Mouse (Mus musculus): ENCODE measurements around the gene Scp2. TPM values are rescaled to one million over a fixed set of nuclear protein-coding genes. Genes with fewer than 3 reads are reported as not detected.
A peak's percentile ranks its signal among the peaks of the same experiment; 100 is the strongest.

Scp2 gene
- polyA plus RNA-seq, 1 experiment from 2014 or later = 201 TPM

GRCm38 (mm10) chr4:108030888-108031501 lies 113.8 kb downstream of the Scp2 start:
- H3K9ac ChIP-seq (replicated peaks; ENCODE audit: low read depth, low read length) = 0 out of 2 replicates have a peak overlapping the region, but pooled peaks have one; percentile 10
- ATAC-seq (ENCODE audit: insufficient number of reproducible peaks, insufficient read depth, low FRiP score, low read depth) = no peak
- H3K36me3 ChIP-seq (ENCODE audit: control insufficient read depth, insufficient read depth, low read length) = no peaks in the 10 kb centered on the region
- H3K27ac ChIP-seq (ENCODE audit: low read length) = no peak overlapping the region
- H3K4me2 ChIP-seq (replicated peaks; ENCODE audit: low read depth, low read length) = peak overlapping the region; percentile 100
- WGBS = 5% methylated on average over 22 of the region's 22 CpGs
- peak overlapping the region; percentile 54 for H3K4me3 ChIP-seq (ENCODE audit: low read depth, low read length)
- H3K9me3 ChIP-seq (ENCODE audit: control insufficient read depth, low read depth, low read length) = no peaks in the 10 kb centered on the region
- peaks cover 15% of the 10 kb centered on the region; the same call in 1 of the 2 replicates for H3K27me3 ChIP-seq (ENCODE audit: control insufficient read depth, insufficient read depth, low read length)
- H3K4me1 ChIP-seq (ENCODE audit: control insufficient read depth, insufficient read depth, low read length) = 0 out of 2 replicates have a peak, but pooled peaks cover 6% of the 10 kb centered on the region

- Histone ChIP-seq H3K27ac (ENCODE audit: low read length) (no peak overlapping the region), H3K36me3 (ENCODE audit: control insufficient read depth, insufficient read depth, low read length) (no peaks in the 10 kb centered on the region), H3K9me3 (ENCODE audit: control insufficient read depth, low read depth, low read length) (no peaks in the 10 kb centered on the region), H3K4me3 (ENCODE audit: low read depth, low read length) (no peak overlapping the region), H3K9ac (replicated peaks; ENCODE audit: low read depth, low read length) (no peak overlapping the region), H3K27me3 (ENCODE audit: control insufficient read depth, insufficient read depth, low read length) (peaks cover 8% of the 10 kb centered on the region; the same call in 1 of the 2 replicates), H3K4me1 (ENCODE audit: control insufficient read depth, insufficient read depth, low read length) (0 out of 2 replicates have a peak, but pooled peaks cover 6% of the 10 kb centered on the region), H3K4me2 (replicated peaks; ENCODE audit: low read depth, low read length) (no peak overlapping the region)
- 32% methylated on average over 3 of the region's 3 CpGs for WGBS
- no peak for ATAC-seq (ENCODE audit: insufficient number of reproducible peaks, insufficient read depth, low FRiP score, low read depth)
These were observed 118.6 kb downstream of the Scp2 start for GRCm38 (mm10) chr4:108026193-108026592.

- WGBS = 3% methylated on average over 10 of the region's 10 CpGs
- H3K4me2 ChIP-seq (replicated peaks; ENCODE audit: low read depth, low read length) = 0 out of 2 replicates have a peak overlapping the region, but pooled peaks have one; percentile 10
- peak; percentile 82 for ATAC-seq (ENCODE audit: insufficient number of reproducible peaks, insufficient read depth, low FRiP score, low read depth)
- peaks cover under 1% of the 10 kb centered on the region; the same call in 1 of the 2 replicates for H3K27me3 ChIP-seq (ENCODE audit: control insufficient read depth, insufficient read depth, low read length)
- no peaks in the 10 kb centered on the region for H3K4me1 ChIP-seq (ENCODE audit: control insufficient read depth, insufficient read depth, low read length)
- no peak overlapping the region for H3K9ac ChIP-seq (replicated peaks; ENCODE audit: low read depth, low read length)
- no peak overlapping the region for H3K4me3 ChIP-seq (ENCODE audit: low read depth, low read length)
- H3K36me3 ChIP-seq (ENCODE audit: control insufficient read depth, insufficient read depth, low read length) = no peaks in the 10 kb centered on the region
- H3K27ac ChIP-seq (ENCODE audit: low read length) = no peak overlapping the region
- no peaks in the 10 kb centered on the region; the same call in 1 of the 2 replicates for H3K9me3 ChIP-seq (ENCODE audit: control insufficient read depth, low read depth, low read length)
These were observed 119.5 kb downstream of the Scp2 start for GRCm38 (mm10) chr4:108025269-108025668.

- H3K4me1 ChIP-seq (ENCODE audit: control insufficient read depth, insufficient read depth, low read length) = no peaks in the 10 kb centered on the region
- WGBS = 60% methylated on average over 5 of the region's 5 CpGs
- no peak overlapping the region for H3K4me2 ChIP-seq (replicated peaks; ENCODE audit: low read depth, low read length)
- H3K27ac ChIP-seq (ENCODE audit: low read length) = no peak overlapping the region
- no peaks in the 10 kb centered on the region for H3K36me3 ChIP-seq (ENCODE audit: control insufficient read depth, insufficient read depth, low read length)
- no peaks in the 10 kb centered on the region; the same call in 1 of the 2 replicates for H3K9me3 ChIP-seq (ENCODE audit: control insufficient read depth, low read depth, low read length)
- H3K9ac ChIP-seq (replicated peaks; ENCODE audit: low read depth, low read length) = no peak overlapping the region
- no peak for ATAC-seq (ENCODE audit: insufficient number of reproducible peaks, insufficient read depth, low FRiP score, low read depth)
- H3K4me3 ChIP-seq (ENCODE audit: low read depth, low read length) = no peak overlapping the region
- no peaks in the 10 kb centered on the region for H3K27me3 ChIP-seq (ENCODE audit: control insufficient read depth, insufficient read depth, low read length)
These were observed 120.2 kb downstream of the Scp2 start for GRCm38 (mm10) chr4:108024641-108025040.

- no peak overlapping the region for H3K4me2 ChIP-seq (replicated peaks; ENCODE audit: low read depth, low read length)
- H3K36me3 ChIP-seq (ENCODE audit: control insufficient read depth, insufficient read depth, low read length) = no peaks in the 10 kb centered on the region
- H3K4me1 ChIP-seq (ENCODE audit: control insufficient read depth, insufficient read depth, low read length) = no peaks in the 10 kb centered on the region
- 81% methylated on average over 4 of the region's 4 CpGs for WGBS
- no peaks in the 10 kb centered on the region; the same call in 1 of the 2 replicates for H3K9me3 ChIP-seq (ENCODE audit: control insufficient read depth, low read depth, low read length)
- no peak overlapping the region for H3K9ac ChIP-seq (replicated peaks; ENCODE audit: low read depth, low read length)
- no peak overlapping the region for H3K27ac ChIP-seq (ENCODE audit: low read length)
- ATAC-seq (ENCODE audit: insufficient number of reproducible peaks, insufficient read depth, low FRiP score, low read depth) = no peak
- H3K27me3 ChIP-seq (ENCODE audit: control insufficient read depth, insufficient read depth, low read length) = no peaks in the 10 kb centered on the region
- H3K4me3 ChIP-seq (ENCODE audit: low read depth, low read length) = no peak overlapping the region
These were observed 121.6 kb downstream of the Scp2 start for GRCm38 (mm10) chr4:108023186-108023585.

GRCm38 (mm10) chr4:108020178-108020577 lies 124.6 kb downstream of the Scp2 start:
- Histone ChIP-seq H3K4me2 (replicated peaks; ENCODE audit: low read depth, low read length) (no peak overlapping the region), H3K9ac (replicated peaks; ENCODE audit: low read depth, low read length) (no peak overlapping the region), H3K9me3 (ENCODE audit: control insufficient read depth, low read depth, low read length) (no peaks in the 10 kb centered on the region; the same call in 1 of the 2 replicates), H3K27me3 (ENCODE audit: control insufficient read depth, insufficient read depth, low read length) (no peaks in the 10 kb centered on the region), H3K27ac (ENCODE audit: low read length) (no peak overlapping the region), H3K4me1 (ENCODE audit: control insufficient read depth, insufficient read depth, low read length) (no peaks in the 10 kb centered on the region), H3K36me3 (ENCODE audit: control insufficient read depth, insufficient read depth, low read length) (no peaks in the 10 kb centered on the region), H3K4me3 (ENCODE audit: low read depth, low read length) (no peak overlapping the region)
- 85% methylated on average over 6 of the region's 6 CpGs for WGBS
- ATAC-seq (ENCODE audit: insufficient number of reproducible peaks, insufficient read depth, low FRiP score, low read depth) = no peak

GRCm38 (mm10) chr4:108018961-108019921 lies 125.6 kb downstream of the Scp2 start:
- no peaks in the 10 kb centered on the region for H3K36me3 ChIP-seq (ENCODE audit: control insufficient read depth, insufficient read depth, low read length)
- WGBS = 44% methylated on average over 14 of the region's 14 CpGs
- no peak overlapping the region for H3K27ac ChIP-seq (ENCODE audit: low read length)
- H3K4me1 ChIP-seq (ENCODE audit: control insufficient read depth, insufficient read depth, low read length) = no peaks in the 10 kb centered on the region
- no peak overlapping the region for H3K9ac ChIP-seq (replicated peaks; ENCODE audit: low read depth, low read length)
- H3K4me3 ChIP-seq (ENCODE audit: low read depth, low read length) = no peak overlapping the region
- H3K9me3 ChIP-seq (ENCODE audit: control insufficient read depth, low read depth, low read length) = no peaks in the 10 kb centered on the region; the same call in 1 of the 2 replicates
- no peaks in the 10 kb centered on the region for H3K27me3 ChIP-seq (ENCODE audit: control insufficient read depth, insufficient read depth, low read length)
- ATAC-seq (ENCODE audit: insufficient number of reproducible peaks, insufficient read depth, low FRiP score, low read depth) = no peak
- no peak overlapping the region for H3K4me2 ChIP-seq (replicated peaks; ENCODE audit: low read depth, low read length)

GRCm38 (mm10) chr4:108018241-108018923 lies 126.4 kb downstream of the Scp2 start:
- Histone ChIP-seq H3K9me3 (ENCODE audit: control insufficient read depth, low read depth, low read length) (no peaks in the 10 kb centered on the region; the same call in 1 of the 2 replicates), H3K36me3 (ENCODE audit: control insufficient read depth, insufficient read depth, low read length) (no peaks in the 10 kb centered on the region), H3K4me2 (replicated peaks; ENCODE audit: low read depth, low read length) (no peak overlapping the region), H3K27me3 (ENCODE audit: control insufficient read depth, insufficient read depth, low read length) (no peaks in the 10 kb centered on the region), H3K27ac (ENCODE audit: low read length) (no peak overlapping the region), H3K4me1 (ENCODE audit: control insufficient read depth, insufficient read depth, low read length) (no peaks in the 10 kb centered on the region), H3K9ac (replicated peaks; ENCODE audit: low read depth, low read length) (no peak overlapping the region), H3K4me3 (ENCODE audit: low read depth, low read length) (no peak overlapping the region)
- ATAC-seq (ENCODE audit: insufficient number of reproducible peaks, insufficient read depth, low FRiP score, low read depth) = no peak
- WGBS = 31% methylated on average over 10 of the region's 10 CpGs
